18 mouse cellular contexts compared by ENCODE assay signal in the genomic region with DNA sequence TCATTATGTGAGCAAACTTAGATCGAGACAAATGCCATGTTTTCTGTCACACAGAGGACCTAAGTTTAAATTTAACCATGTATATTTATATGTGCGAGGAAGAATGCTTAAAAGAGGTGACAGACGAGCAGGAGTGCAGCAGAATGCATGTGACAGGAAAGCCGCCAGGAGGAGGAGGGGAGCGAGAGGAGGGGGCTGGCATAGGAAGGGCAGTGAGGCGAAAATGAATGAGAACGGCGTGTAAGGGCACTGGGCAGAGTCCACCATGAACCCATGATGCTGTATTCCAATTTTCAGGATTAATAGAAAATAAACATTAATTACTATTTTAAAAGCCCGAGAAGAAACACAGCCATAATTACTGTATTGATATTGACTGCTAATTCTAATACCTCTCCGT.
"Had no signal": no experiment of that assay in that cellular context is flagged by ENCODE, and none has a peak within 500 bp of the region (broad histone marks: within the 10 kb centered on the region; RNA-seq: fewer than 3 reads in every experiment).

No protein-coding gene starts in this region.

- H3K4me2 ChIP-seq: lung, embryonic 14.5 days; midbrain, embryonic 12.5 days; neural tube, embryonic 13.5 days; neural tube, embryonic 15.5 days had no signal

- H3K4me3 ChIP-seq: midbrain, embryonic 10.5 days; midbrain, embryonic 12.5 days; myocyte; neural tube, embryonic 13.5 days; neural tube, embryonic 15.5 days had no signal

- H3K9me3 ChIP-seq: midbrain, embryonic 10.5 days; midbrain, embryonic 12.5 days; neural tube, embryonic 13.5 days; neural tube, embryonic 15.5 days had no signal

- ATAC-seq: midbrain, embryonic 16.5 days had no signal

- DNase-seq: lung, adult 18-20 months; lung, embryonic 14.5 days; lung, postnatal 10 days; lung, postnatal 4 days; midbrain, embryonic 14.5 days; right cerebral cortex, adult 18-20 months; right cerebral cortex, postnatal 25 days; right cerebral cortex, postnatal 4 days; spleen, adult 18-20 months; thymus, adult 18-20 months; thymus, postnatal 14 days; thymus, postnatal 36 days had no signal

- H3K27ac ChIP-seq: midbrain, embryonic 10.5 days; midbrain, embryonic 12.5 days; neural tube, embryonic 13.5 days; neural tube, embryonic 15.5 days had no signal

- H3K36me3 ChIP-seq: midbrain, embryonic 10.5 days; midbrain, embryonic 12.5 days; neural tube, embryonic 13.5 days; neural tube, embryonic 15.5 days had no signal

- H3K4me1 ChIP-seq: midbrain, embryonic 12.5 days had no signal

- H3K27me3 ChIP-seq: midbrain, embryonic 12.5 days; neural tube, embryonic 13.5 days; neural tube, embryonic 15.5 days had no signal

- H3K9ac ChIP-seq: lung, embryonic 14.5 days; midbrain, embryonic 12.5 days; neural tube, embryonic 13.5 days; neural tube, embryonic 15.5 days had no signal
